Mouse (Mus musculus): Measurements from ENCODE around the gene Eif2ak1.

DNA sequence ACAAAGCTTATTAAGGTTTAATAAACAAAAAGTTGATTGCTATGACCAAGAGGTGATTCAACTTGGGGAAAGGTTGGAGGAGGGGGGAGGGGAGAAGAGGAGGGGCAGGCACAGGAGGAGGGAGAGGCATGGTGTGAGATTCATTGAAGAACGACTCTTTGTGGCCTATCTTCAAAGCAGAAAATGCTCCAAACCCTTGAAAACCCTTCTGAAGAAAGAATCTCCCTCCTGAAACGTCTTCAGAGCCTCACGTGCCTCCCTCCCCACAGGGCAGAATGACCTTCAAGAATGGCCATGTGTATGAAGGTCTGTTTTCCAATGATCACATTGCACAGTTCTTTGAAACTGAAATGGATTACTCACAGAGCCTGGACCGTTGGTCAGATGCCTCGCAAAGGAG lies 132.4 kb downstream of the Eif2ak1 start:
- TF ChIP-seq CTCF (IDR thresholded peaks at IDR 0.05; ENCODE audit: low read depth, low read length) (no peak), POLR2A (IDR thresholded peaks at IDR 0.05; ENCODE audit: extremely low read depth, insufficient read depth, low read length) (no peak)

Data from liver, adult 2 months (tissue).